Mouse (Mus musculus) gastrocnemius, postnatal 4 days (tissue): Measurements from ENCODE around the gene Gm10961. TPM values are rescaled to one million over a fixed set of nuclear protein-coding genes. Genes with fewer than 3 reads are reported as not detected.

ENCODE experiments used
- DNase-seq, 2 experiments: peaks; one replicate each; pipeline ENCODE4 v3.0.0; 2021 to 2022; ENCODE audit warnings: low spot score in 2 of 2, mixed read lengths in 2 of 2
- long read RNA-seq, 2 experiments: library from polyadenylated mRNA; stranded (forward); transcript quantifications; one replicate each; pipeline ENCODE4 v2.0.0; 2021
- total RNA-seq, 2 experiments: library from RNA; stranded (reverse); gene quantifications; 2 replicates each; pipeline ENCODE4 v1.2.3; 2021

Gene Gm10961
- total RNA-seq, result not detected
- long read RNA-seq, experiment 1, result 0 reads
- long read RNA-seq, experiment 2, result 0 reads

DNA sequence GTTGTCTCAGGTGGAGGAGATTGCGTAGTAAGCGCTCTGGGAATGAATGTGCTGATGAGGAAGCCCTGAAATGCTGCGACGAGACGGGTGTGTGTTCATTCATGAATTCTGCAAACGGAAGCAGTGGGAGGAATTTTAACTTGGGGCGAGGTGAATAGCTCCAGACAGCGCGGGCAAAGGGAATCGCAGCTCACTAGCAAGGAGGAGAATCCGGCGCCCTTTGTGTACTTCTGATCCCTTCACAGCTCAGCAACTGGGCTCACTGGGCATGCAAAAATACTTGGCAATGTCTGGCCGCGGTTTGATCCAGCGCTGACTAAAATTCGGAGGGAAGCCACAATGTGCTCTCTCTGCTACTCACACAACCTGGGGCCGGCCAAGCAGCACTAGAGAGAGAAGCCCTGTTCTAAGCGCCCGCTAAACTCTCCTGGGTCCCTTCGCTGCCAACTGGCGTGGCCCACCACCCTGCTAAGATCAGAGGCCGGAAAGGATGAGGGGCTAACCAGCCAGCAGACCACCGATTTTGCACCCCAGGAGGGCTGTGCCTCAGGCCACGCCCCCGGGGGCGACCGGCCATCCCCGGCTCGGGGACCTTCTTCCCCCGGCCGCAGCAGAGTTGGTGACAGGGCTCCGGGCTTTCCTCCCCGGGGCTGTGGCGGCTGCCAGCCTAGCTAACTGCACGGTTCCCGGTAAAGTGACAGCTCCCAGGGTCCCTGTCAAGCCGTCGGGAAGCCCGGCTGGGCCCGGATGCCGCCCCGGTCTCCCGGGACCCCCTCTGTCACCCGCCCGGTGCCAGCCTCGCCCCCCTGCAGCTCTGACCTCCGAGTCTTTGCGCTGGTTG, at the start of gene Gm10961:
Gm10961 (plus strand) TSS at position 641 of the 841 bp plus-strand sequence.
- DNase-seq, result peak in 1 of 2 experiments; percentile 42

DNA sequence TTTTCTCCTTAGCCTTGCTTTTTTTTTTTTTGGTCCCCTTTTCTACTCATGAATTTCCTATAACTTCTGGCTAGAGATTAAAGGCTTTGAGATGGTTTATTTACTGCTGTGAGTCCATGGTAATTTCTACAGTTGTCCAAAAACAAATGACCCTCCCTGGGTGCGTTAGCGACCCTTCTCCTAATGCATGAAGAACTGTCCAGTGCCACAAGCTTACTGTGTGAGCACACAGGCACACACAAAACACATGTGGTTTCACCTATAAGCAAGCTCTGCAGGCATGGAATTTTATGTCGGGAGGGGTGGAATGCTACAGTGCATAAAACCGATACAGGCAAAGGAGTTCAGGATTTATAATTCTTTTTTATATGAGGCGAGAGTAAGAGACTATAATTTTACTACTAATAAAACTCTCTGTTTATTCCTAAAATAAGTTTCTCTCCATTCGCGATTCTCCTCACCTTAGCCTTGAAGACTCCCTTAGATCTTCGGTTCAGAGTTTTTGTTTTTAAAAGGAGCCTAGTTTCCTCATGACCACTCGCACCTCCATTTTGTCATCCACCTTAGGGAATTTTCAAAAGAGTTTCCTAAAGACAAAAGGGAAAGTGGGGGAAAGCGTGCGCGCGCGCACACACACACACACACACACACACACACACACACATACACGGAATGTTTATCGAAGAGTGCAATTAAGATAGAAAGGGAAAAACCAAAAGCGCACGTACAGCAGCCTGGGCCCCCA, 48.8 kb upstream of the Gm10961 start:
- no peak for DNase-seq

DNA sequence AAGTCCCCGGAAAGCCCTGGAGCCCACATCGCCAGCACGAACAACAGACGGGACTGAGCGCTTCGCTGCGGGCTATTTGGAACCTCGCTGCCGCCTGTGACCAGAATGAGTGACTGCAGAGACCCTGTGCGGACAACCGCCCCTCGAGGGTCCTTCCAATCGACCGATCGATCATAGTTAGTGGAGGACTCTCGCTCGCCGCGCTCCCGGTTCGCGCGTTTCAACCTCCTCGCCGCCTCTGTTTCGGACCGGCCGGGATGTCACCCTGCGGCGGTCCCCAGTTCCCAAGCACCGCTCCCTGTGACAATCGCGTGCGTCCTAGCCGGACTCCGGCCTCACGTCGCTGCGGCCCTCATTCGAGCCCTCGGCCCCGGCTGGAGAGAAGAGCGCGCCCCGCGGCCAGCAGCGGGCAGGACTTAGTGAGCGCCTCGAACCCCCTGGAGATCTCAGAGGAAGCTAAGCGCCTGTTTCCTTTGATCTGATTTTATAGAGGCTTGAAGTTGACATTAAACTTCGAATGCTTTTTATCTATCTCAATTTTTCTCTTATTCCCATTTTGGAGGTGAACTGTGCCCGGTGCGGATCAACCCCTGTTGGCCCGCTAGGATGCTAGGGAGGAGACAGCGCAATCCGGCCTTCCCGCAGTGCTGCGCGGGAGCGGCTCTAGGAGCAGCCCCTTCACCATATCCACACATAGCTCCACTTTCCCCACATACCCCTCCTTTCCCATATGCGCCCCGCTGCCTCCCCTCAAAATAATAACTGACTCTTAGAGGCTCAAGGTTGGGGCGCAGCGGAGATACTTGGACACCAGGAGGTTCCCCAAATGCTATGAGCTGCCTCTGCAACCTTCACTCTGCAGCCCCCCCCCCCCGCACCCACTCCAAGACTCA, 48.0 kb upstream of the Gm10961 start:
- no peak for DNase-seq

GRCm38 (mm10) chr3:107583893-107584292, 47.2 kb upstream of the Gm10961 start:
- no peak for DNase-seq

DNA sequence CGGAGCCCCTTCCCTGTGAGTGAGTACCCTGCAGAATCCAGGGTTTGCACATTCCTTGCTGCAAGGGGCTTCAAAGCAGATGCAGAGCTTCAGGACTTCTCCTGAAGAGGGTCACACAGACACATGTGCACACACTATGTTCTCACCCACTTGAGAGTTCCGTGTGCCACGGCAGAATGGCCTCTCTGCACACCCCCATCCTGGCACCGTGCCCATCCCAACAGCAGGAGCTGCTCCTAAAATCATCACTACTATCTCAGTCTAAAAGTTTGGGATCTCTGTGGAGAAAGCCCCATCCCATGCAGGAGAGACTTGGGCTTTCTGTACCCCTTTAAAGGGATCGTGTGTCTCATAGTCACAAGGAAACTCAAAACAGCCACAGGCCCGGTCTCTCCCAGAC, 44.6 kb upstream of the Gm10961 start:
- DNase-seq, result no peak

- DNase-seq, result no peak
These were observed 39.5 kb upstream of the Gm10961 start for GRCm38 (mm10) chr3:107591612-107592011.

- no peak for DNase-seq
These were observed 37.5 kb upstream of the Gm10961 start for GRCm38 (mm10) chr3:107593632-107594031.

DNA sequence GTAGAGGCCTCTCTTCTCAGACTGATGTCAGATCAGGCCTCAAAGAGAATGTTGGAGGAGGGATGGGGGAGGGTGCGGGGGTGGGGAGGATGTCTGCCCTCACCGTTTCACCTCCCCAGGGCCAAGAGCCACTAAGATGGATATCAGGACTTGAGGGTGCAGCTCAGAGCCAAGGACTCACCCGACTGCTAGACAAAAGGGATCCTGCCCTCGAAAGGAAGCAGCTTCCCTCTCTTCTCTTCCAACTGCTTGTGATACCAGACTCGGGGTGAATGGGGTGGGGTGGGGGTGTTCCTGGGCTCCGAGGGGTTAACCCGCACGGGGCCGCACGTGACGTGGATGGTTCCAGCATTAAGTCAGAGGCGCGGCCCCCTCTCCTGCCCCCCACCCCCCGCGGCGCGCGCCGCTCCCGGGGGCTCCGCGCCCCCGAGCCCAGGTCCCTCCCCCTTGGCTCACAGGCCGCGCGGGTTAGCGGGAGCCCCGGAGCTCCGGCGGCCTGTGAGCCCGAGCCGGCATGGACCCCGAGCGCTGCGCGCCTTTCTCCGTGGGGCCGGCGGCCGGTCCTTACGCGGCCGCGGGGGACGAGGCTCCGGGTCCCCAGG, 36.4 kb upstream of the Gm10961 start, which contains the start of gene Alx3:
Alx3 (plus strand) TSS at position 370 of the 602 bp plus-strand sequence.
- DNase-seq, result no peak

- no peak for DNase-seq
These were observed 35.7 kb upstream of the Gm10961 start for GRCm38 (mm10) chr3:107595264-107595937.

DNA sequence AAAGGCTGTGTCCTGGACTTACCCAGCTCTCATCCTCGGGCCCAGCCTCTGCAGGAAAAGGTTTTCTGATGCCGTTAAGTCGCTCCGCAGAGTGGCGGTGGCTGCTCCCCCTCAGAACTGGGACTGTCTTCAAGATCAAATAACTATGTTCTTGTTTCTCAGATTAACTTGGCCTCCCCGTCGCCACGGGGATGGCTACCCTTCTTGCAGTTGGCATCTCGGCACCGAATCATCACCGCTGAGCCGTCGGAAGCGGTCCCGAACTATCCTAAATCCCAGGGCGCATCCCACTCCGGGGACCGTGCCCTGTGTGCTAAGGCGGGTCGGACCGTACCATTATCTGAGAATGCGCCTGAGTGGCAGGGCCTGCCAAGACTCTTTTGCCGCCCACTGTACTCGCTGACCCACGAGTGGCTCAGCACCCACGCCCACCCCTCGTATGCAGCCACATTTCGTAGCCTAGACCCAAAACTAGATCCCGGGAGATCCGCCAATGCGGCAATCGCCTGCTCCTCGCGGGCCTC, 35.1 kb upstream of the Gm10961 start:
- no peak for DNase-seq

DNA sequence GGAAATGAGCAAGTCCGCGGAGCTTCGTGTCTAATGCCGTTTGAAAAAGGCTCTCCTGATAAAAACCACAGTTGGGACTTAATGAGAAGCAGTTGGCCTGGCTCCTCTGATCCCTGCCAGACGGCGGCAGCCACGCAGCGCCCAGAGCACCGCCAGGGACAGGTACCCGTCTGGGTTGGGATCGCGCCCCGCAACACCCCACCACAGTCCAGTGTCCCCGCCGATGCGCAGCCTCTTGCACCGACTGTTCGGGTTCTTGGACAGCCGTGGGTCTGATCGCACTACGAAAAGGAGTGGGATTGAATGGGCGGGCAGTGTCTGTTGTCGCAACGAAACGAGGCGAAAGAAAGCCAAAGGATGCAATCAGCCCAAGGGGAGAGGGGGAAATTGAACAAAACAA, 34.6 kb upstream of the Gm10961 start:
- no peak for DNase-seq

GRCm38 (mm10) chr3:107597134-107597533, 34.0 kb upstream of the Gm10961 start:
- no peak for DNase-seq

DNA sequence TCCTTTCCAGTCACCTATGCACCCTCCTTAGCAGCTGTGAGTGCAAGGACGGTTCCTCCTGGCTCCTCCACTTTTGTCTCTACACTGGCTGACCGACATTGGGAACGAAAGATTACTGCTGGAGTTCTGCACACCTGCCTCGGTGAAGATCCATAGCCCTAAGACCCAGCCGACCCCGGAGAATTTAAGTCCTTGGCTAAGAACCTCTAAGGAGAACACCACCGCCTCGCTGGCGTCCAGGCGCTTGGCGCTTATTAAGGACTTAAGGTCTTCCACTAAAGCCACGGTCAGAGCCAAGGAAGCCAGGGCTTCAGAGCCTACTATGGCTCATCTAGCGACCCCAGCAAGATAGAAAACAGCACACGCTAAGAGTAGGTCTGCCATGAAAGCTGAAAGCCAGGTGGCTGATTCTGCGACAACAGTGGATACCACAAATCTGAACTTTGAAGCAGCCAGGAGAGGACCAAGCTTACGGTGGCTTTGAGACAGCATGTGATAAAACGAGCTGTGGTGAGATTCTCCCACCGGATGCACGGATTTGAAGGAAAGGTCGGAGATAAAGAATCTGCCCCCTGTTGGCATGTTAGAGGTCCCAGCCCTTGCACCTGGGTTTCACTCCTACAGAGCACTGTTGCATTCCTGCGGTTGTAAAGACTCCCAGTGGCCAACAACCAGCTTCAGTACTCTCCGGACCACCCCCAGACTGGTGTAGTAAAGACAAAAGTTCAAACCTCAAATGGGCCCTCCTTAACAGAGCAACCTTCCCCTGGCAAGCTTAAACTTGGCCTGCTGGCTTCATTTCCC, 33.3 kb upstream of the Gm10961 start:
- no peak for DNase-seq

DNA sequence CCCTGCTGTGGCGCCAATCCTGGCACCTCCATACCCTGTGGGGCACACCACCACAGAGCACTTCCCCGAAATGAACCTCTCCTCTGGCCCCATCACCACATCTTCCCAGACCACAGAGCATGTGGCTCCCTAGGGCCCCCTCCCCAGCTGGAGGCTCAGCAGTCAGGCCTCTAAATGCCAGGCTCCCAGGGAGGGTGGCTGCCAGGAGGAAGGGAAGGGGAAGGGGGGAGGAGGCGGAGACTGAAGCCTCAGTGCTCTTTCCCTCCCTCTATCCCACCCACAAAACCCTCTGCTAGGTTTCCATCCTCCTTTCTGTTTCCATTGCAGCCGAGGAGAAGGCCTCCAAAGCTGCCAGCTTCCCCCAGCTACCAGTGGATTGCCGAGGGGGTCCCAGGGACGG, 31.0 kb upstream of the Gm10961 start:
- no peak for DNase-seq

GRCm38 (mm10) chr3:107605304-107605703, 25.8 kb upstream of the Gm10961 start:
- DNase-seq, result peak in 1 of 2 experiments; percentile 56

DNA sequence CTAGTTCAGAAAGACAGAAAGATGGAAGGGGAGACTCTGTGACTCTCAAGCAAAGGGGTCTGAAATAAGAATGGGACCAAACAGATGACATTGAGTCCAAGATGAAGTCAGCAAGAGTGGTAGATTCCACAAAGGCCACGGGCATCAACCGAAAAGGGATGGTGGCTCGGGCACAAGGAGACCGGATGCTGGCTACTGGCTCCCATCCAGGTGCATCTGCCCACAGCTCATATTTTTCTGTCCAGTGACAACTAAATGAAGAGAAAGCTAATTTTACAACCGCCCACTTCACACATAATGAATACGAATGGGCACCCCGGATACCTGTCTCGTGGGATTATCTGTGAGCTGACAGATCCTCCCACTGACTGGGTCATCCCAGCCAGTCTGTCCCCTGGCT, 23.9 kb upstream of the Gm10961 start:
- DNase-seq, result no peak

- no peak for DNase-seq
These were observed 22.3 kb upstream of the Gm10961 start for GRCm38 (mm10) chr3:107608808-107609207.

DNA sequence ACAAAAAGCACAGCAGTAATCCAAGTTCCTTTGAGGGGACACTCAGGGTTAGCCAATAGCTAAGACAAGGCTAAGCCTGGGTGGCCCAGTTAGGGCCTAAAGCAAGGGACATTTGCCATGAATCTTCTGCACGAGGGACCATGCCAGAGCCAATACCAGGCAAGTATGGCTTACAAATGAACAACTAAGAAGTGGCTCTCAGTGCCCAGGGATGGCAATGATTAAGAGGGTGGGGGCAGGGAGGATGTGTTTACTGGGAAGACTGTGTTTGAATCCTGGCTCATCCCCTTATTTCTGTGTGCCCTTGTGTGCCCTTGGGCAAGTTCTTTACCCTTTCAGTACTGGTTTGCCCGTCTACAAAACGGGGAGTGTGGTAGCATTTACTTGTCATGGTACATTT, 21.7 kb upstream of the Gm10961 start:
- no peak for DNase-seq

- DNase-seq, result no peak
These were observed 19.7 kb upstream of the Gm10961 start for GRCm38 (mm10) chr3:107611394-107611793.
